Mouse (Mus musculus) heart, postnatal 4 days (tissue): Measurements from ENCODE around the gene Mip. TPM values are rescaled to one million over a fixed set of nuclear protein-coding genes. Genes with fewer than 3 reads are reported as not detected.
"Not testable (repeated sequence)": the region's sequence is repeated elsewhere in the genome, so short reads cannot be mapped to it uniquely, and the experiment has no call there.

Experiments
- DNase-seq: peaks from one replicate; pipeline ENCODE4 v3.0.0; 2021
- total RNA-seq, 2 experiments: library from RNA; stranded (reverse); gene quantifications; 2 replicates each; pipeline ENCODE4 v1.2.3; 2021

Mip gene
- total RNA-seq, 2 experiments from 2014 or later, result not detected

GRCm38 (mm10) chr10:128211390-128212108 is 14.1 kb upstream of the Mip start, which contains the start of gene Spryd4:
Spryd4 (minus strand) TSS chr10:128211807.
- peak; percentile 93 for DNase-seq

- no peak for DNase-seq
Observed at GRCm38 (mm10) chr10:128212148-128212547, 13.5 kb upstream of the Mip start.

GRCm38 (mm10) chr10:128212871-128213323 is 12.7 kb upstream of the Mip start:
- DNase-seq, result peak; percentile 73

GRCm38 (mm10) chr10:128214112-128214511 is 11.5 kb upstream of the Mip start:
- not testable (repeated sequence) for DNase-seq

GRCm38 (mm10) chr10:128214981-128215380 is 10.7 kb upstream of the Mip start:
- DNase-seq, result no peak

GRCm38 (mm10) chr10:128218387-128219117 is 7.1 kb upstream of the Mip start:
- DNase-seq, result no peak

GRCm38 (mm10) chr10:128221533-128222286 is 3.9 kb upstream of the Mip start:
- no peak for DNase-seq

GRCm38 (mm10) chr10:128225064-128225463 is 574 bp upstream of the Mip start:
- no peak for DNase-seq

- no peak for DNase-seq
Observed at GRCm38 (mm10) chr10:128227592-128227991, 2.0 kb downstream of the Mip start.

GRCm38 (mm10) chr10:128228009-128228408 is 2.4 kb downstream of the Mip start:
- no peak for DNase-seq

GRCm38 (mm10) chr10:128230582-128230981 is 4.9 kb downstream of the Mip start:
- no peak for DNase-seq

- no peak for DNase-seq
Observed at GRCm38 (mm10) chr10:128231146-128231545, 5.5 kb downstream of the Mip start.

- DNase-seq, result peak; percentile 91
Observed at GRCm38 (mm10) chr10:128231697-128232419, 6.2 kb downstream of the Mip start, which contains the start of gene Timeless. Timeless (plus strand) TSS chr10:128232065.

GRCm38 (mm10) chr10:128232420-128232985 is 6.9 kb downstream of the Mip start:
- DNase-seq, result peak; percentile 60

GRCm38 (mm10) chr10:128236321-128236720 is 10.7 kb downstream of the Mip start:
- DNase-seq, result no peak

- DNase-seq, result peak; percentile 53
Observed at GRCm38 (mm10) chr10:128237807-128238480, 12.3 kb downstream of the Mip start.

GRCm38 (mm10) chr10:128239140-128239539 is 13.5 kb downstream of the Mip start:
- DNase-seq, result no peak

- no peak for DNase-seq
Observed at GRCm38 (mm10) chr10:128240131-128240530, 14.5 kb downstream of the Mip start.

- peak; percentile 45 for DNase-seq
Observed at GRCm38 (mm10) chr10:128243252-128243651, 17.6 kb downstream of the Mip start.

GRCm38 (mm10) chr10:128244121-128244520 is 18.5 kb downstream of the Mip start:
- DNase-seq, result no peak
